Mouse (Mus musculus) kidney, adult 2 months (tissue): ENCODE data around the gene Yes1.

Experiments
- CTCF ChIP-seq: fragments of 200-500 bp; conservative IDR thresholded peaks from 2 replicates; pipeline ENCODE4 v1.5.1; 2011; ENCODE audit warnings: low read depth, mild to moderate bottlenecking, control low read depth, low read length, moderate library complexity, mixed read lengths; ENCODE audit not compliant: insufficient read depth, insufficient read length
- POLR2A ChIP-seq: fragments of 200-500 bp; IDR thresholded peaks from one replicate; pipeline ENCODE4 v1.6.1; 2011; ENCODE audit warnings: low read depth, low read length, control low read depth

DNA sequence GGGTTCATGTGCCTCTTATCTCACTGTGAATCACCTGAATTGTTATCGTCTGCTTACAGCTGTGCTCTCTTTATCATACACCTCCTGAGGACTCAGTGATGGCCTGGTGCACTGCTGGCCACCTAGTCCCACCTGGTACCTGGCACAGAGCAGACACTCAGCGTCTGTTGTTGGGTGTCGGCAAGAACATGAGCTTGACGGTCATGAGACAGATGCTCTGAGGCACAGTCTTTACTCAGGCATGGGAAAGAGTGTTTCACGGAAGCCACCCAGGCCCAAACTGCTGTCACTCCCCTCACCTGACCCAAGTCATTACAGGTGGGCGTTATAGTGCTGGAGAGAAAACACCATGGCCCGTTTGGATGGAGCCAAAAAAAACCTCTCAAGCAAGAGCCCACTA is 113.0 kb downstream of the Yes1 start:
- no peak for TF ChIP-seq CTCF
- TF ChIP-seq POLR2A: no peak
